ENCODE assay signal across 8 mouse cellular contexts in the genomic region with DNA sequence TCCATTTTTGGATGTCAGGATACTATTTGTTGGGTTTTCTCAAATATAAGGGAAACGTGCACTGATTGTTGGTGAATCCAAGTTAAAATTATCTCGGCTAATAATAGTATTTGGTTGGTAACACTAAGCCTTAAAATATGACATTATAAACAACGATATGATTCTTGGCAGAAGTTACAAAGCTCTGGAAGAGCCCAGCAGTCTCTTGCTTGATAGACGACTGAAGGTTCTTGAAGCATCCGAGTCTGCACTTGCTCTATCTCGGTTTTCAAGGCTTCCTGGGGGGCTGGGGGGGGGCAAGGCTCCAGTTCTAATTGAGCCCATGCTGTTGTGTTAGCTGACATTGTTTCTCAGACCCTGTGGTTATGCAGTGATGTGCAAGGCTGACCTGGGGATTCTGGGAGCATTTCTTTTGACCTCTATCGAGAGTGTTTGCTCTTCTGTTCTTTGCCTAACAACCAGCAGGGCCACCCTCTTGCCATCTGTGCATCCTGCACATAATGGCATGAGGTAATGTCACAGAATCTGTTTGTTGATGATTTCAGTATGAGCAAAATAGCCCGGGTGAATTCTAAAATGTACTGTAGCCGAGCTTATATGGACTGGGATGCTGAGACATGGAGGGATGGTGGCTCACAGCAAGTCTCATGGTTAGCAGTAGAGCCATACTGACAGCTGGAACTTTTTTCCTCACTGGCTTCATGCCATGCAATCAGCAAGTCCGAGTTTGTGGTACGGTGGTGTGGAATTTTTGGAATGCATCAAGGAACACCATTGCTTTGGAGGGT. TPM values are rescaled to one million over a fixed set of nuclear protein-coding genes. Genes with fewer than 3 reads are reported as not detected.
DNase-seq lines count a peak whose midpoint lies in the region; ATAC-seq lines count a peak whose summit lies in the region.

No protein-coding gene starts in this region.

- H3K9me3 ChIP-seq in intestine, embryonic 15.5 days, result no peaks in the 10 kb centered on the region

- no peak overlapping the region for H3K27ac ChIP-seq in intestine, embryonic 15.5 days

- peak; percentile 31 to 45 for DNase-seq in heart, adult 18-20 months
- no peak for DNase-seq in heart, postnatal 36 days
- DNase-seq in urinary bladder, postnatal 14 days (ENCODE audit: low spot score), result peak; percentile 30
- DNase-seq in urinary bladder, postnatal 36 days (ENCODE audit: low spot score in 2 of 2), result no peak
- DNase-seq in embryo, embryonic 9.5 days (ENCODE audit: extremely low spot score), result no peak
- no peak for DNase-seq in ovary, postnatal 10 days (ENCODE audit: low spot score)
- no peak for DNase-seq in right cerebral cortex, postnatal 4 days

- H3K9ac ChIP-seq in intestine, embryonic 15.5 days, result no peak overlapping the region

- ATAC-seq in intestine, embryonic 15.5 days, result peak; percentile 34; the same call in 1 of the 2 replicates

- H3K4me1 ChIP-seq in intestine, embryonic 15.5 days (replicated peaks), result peaks cover 6% of the 10 kb centered on the region; the same call in 1 of the 2 replicates

- no peaks in the 10 kb centered on the region for H3K27me3 ChIP-seq in intestine, embryonic 15.5 days (replicated peaks)

- no peaks in the 10 kb centered on the region for H3K36me3 ChIP-seq in intestine, embryonic 15.5 days

- intact Hi-C loops in heart, postnatal 36 days (cut with DNase I), result no loop called here

- no peak overlapping the region for H3K4me3 ChIP-seq in intestine, embryonic 15.5 days (replicated peaks)

- 37% methylated on average over 11 of the region's 11 CpGs for whole genome bisulfite sequencing in intestine, embryonic 15.5 days

- 0 out of 2 replicates have a peak overlapping the region, but pooled peaks have one; percentile 11 for H3K4me2 ChIP-seq in intestine, embryonic 15.5 days (replicated peaks)

RNA-seq across cellular contexts. Expression of gene Efhc1, which starts 28.6 kb away (rescaled TPM):
- under 1 TPM; 0.32 to 0.82 TPM for total RNA-seq in heart, adult 18-20 months (2021)
- total RNA-seq in heart, postnatal 36 days (2021), result 1 to 10 TPM in 1 of 2 experiments, under 1 TPM in 1; 0.92 to 1.6 TPM
- 1.4 and 2.2 TPM in 2 replicates for polyA plus RNA-seq in intestine, embryonic 15.5 days (2015; fragmentation: Nextera tagmentation; extraction: Ambion mirVana)

RNA-seq across cellular contexts. Expression of gene Paqr8, which starts 32.4 kb away (rescaled TPM):
- total RNA-seq in heart, adult 18-20 months (2021), result 1 to 10 TPM in 1 of 2 experiments, under 1 TPM in 1; 0.79 to 1.4 TPM
- total RNA-seq in heart, postnatal 36 days (2021), result 1 to 10 TPM; 1.5 to 1.8 TPM
- polyA plus RNA-seq in intestine, embryonic 15.5 days (2015; fragmentation: Nextera tagmentation; extraction: Ambion mirVana), result 5.8 and 6.1 TPM in 2 replicates

Comparison
In these comparisons a context has a peak if more than half of its experiments do, and no peak if none do; other contexts are left out.
1. DNase-seq: peak in heart, adult 18-20 months (2 of 2) and urinary bladder, postnatal 14 days (single experiment); none in heart, postnatal 36 days (0 of 2), urinary bladder, postnatal 36 days (0 of 2), embryo, embryonic 9.5 days (single experiment), ovary, postnatal 10 days (single experiment) and right cerebral cortex, postnatal 4 days (single experiment).